Mouse (Mus musculus) kidney, adult 18-20 months (tissue): Measurements from ENCODE around the gene Brd3os.

Source experiments
- DNase-seq: peaks from one replicate; pipeline ENCODE4 v3.0.0; 2021

Brd3os gene

GRCm38 (mm10) chr2:27421293-27422068, 20.6 kb upstream of the Brd3os start:
- peak; percentile 48 for DNase-seq

- DNase-seq, result no peak
Measured at GRCm38 (mm10) chr2:27423596-27423995, 18.5 kb upstream of the Brd3os start.

GRCm38 (mm10) chr2:27425161-27425611, 16.9 kb upstream of the Brd3os start:
- peak; percentile 52 for DNase-seq

GRCm38 (mm10) chr2:27425751-27426405, 16.2 kb upstream of the Brd3os start:
- no peak for DNase-seq

GRCm38 (mm10) chr2:27426406-27426854, 15.7 kb upstream of the Brd3os start:
- DNase-seq, result peak; percentile 83

GRCm38 (mm10) chr2:27426855-27427457, 15.2 kb upstream of the Brd3os start, which contains the start of gene Vav2:
Vav2 (minus strand) TSS chr2:27427033.
- peak; percentile 92 for DNase-seq

- DNase-seq, result peak; percentile 86
Measured at GRCm38 (mm10) chr2:27428071-27428470, 14.1 kb upstream of the Brd3os start.

- no peak for DNase-seq
Measured at GRCm38 (mm10) chr2:27430621-27431020, 11.5 kb upstream of the Brd3os start.

GRCm38 (mm10) chr2:27432599-27432998, 9.5 kb upstream of the Brd3os start:
- no peak for DNase-seq

GRCm38 (mm10) chr2:27437876-27438275, 4.2 kb upstream of the Brd3os start:
- DNase-seq, result no peak

GRCm38 (mm10) chr2:27438281-27438680, 3.8 kb upstream of the Brd3os start:
- DNase-seq, result no peak

GRCm38 (mm10) chr2:27442708-27443449, 755 bp downstream of the Brd3os start:
- no peak for DNase-seq

GRCm38 (mm10) chr2:27443450-27443708, 1.3 kb downstream of the Brd3os start:
- no peak for DNase-seq

- DNase-seq, result no peak
Measured at GRCm38 (mm10) chr2:27445910-27446309, 3.8 kb downstream of the Brd3os start.

GRCm38 (mm10) chr2:27446812-27447211, 4.7 kb downstream of the Brd3os start:
- no peak for DNase-seq

GRCm38 (mm10) chr2:27447782-27448181, 5.7 kb downstream of the Brd3os start:
- no peak for DNase-seq

- DNase-seq, result no peak
Measured at GRCm38 (mm10) chr2:27450226-27450625, 8.1 kb downstream of the Brd3os start.

- DNase-seq, result no peak
Measured at GRCm38 (mm10) chr2:27459735-27460134, 17.6 kb downstream of the Brd3os start.

- no peak for DNase-seq
Measured at GRCm38 (mm10) chr2:27460163-27460562, 18.0 kb downstream of the Brd3os start.

- DNase-seq, result no peak
Measured at GRCm38 (mm10) chr2:27460651-27461050, 18.5 kb downstream of the Brd3os start.

- peak; percentile 85 for DNase-seq
Measured at GRCm38 (mm10) chr2:27461881-27462660, 19.9 kb downstream of the Brd3os start.

- no peak for DNase-seq
Measured at GRCm38 (mm10) chr2:27462901-27463300, 20.8 kb downstream of the Brd3os start.
